Mouse (Mus musculus): ENCODE data around the gene Emilin1.

DNA sequence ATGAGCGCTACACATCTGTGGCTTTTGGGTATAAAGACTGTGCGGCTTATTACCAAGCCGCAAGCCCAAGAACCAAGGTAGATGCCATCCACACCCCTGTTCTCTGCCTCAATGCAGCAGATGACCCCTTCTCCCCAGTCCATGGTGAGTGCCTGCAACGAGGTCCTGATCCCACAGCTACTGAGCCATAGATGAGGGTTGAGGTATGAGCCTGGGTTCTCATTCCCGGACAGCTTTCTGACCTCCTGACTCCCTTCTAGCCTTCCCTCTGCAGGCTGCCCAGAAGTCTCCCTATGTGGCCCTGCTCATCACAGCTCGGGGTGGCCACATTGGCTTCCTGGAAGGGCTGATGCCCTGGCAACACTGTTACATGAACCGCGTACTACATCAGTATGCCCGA, 41.4 kb downstream of the Emilin1 start:
- TF ChIP-seq ZC3H11A (IDR thresholded peaks at IDR 0.05; ENCODE audit: borderline replicate concordance, low read depth, low read length) (no peak), ZNF384 (IDR thresholded peaks at IDR 0.05; ENCODE audit: low read depth, low read length) (no peak)

Measured in ES-E14 (cell line).